Mouse (Mus musculus) layer of hippocampus, postnatal 36 days (tissue): Measurements from ENCODE around the gene Zfp729b. TPM values are rescaled to one million over a fixed set of nuclear protein-coding genes. Genes with fewer than 3 reads are reported as not detected.
A peak's percentile ranks its signal among the peaks of the same experiment; 100 is the strongest.

Experiments
- DNase-seq, 2 experiments: peaks; one replicate each; pipeline ENCODE4 v3.0.0; 2022
- total RNA-seq, 2 experiments: library from RNA; stranded (reverse); gene quantifications; 2 replicates each; pipeline ENCODE4 v1.2.3; 2021

Gene Zfp729b
- 10 to 100 TPM in 1 of 2 experiments, 1 to 10 TPM in 1; 8.2 to 10.3 TPM for total RNA-seq

DNA sequence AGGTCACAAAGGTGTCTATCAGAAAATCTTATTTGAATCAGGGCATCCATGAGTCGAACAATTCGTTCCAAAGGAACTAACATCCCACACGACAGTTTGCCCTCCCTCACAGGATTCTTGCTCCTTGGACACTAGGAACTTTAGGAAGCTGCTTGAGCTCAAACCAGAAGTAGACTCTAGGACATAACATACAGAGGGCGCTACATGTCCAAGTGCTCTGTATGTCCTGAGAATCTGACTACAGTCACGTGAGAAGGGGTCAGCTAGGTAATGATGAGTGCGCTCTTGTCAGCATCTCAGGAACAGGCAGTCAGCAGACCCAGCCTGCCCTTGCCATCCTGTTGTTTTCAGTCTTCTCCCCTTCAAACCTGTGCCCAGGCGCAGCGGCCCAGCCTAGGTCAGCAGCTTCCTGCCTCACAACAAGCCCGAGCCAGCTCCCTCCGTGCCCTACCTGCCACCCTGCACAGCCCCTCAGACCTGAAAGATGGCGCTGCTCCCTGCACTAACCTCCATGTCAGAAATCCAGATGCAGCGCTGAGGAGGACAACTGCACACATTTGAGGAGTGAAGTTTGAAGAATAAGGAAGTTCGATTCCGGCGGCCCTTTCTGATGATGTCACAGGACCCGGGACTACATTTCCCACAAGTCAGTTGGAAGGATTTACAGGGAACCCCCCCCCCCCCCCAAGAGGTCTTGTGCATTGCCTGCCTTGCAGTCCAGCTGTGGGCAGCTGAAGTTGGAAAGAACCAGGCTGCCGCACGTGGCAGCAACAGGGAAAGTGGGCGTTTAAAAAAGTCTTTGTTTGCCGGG, at the start of gene Zfp729b:
Gene Zfp729b, minus strand, starts transcription at position 642 of the 811 bp plus-strand sequence.
- peak; percentile 81 to 86 for DNase-seq

DNA sequence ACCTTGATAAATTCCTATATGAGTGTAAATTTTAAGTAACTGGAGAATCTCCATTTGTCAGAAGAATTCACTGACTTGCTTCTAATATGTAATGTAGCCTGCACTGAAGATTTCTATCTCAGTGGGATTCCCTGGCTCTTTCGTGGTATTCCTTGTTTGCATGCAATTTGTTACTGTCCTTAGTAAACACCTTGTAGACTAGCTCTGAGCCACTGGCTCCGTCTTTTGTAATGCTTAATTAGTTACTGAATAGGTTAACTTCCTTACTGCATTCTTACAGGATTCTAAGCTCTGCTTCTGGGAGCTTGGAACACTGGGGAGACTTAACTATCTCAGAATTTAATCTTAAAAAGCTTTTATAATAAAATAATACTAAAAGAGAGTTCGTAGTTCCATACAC, 43.0 kb upstream of the Zfp729b start:
- DNase-seq, result no peak

DNA sequence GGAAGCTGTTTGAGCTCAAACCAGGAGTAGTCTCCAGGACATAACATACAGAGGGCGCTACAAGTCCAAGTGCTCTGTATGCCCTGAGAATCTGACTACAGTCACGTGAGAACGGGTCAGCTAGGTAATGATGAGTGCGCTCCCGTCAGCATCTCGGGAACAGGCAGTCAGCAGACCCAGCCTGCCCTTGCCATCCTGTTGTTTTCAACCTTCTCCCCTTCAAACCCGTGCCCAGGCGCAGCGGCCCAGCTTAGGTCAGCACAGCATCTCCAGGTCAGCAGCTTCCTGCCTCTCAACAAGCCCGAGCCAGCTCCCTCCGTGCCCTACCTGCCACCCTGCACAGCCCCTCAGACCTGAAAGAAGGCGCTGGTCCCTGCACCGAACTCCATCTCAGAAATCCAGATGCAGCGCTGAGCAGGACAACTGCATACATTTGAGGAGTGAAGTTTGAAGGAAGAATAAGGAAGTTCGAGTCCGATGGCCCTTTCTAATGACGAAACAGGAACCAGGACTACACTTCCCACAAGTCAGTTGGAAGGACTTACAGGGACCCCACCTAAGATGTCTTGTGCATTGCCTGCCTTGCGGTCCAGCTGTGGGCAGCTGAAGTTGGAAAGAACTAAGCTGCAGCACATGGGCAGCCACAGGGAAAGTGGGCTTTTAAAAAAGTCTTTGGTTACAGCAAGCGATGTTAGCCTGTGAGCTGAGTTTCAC, 27.9 kb upstream of the Zfp729b start, which contains the start of the genes Gm49345 and Zfp729a:
Gene Gm49345, minus strand, starts transcription at position 476 of the 714 bp plus-strand sequence.
Gene Zfp729a, minus strand, starts transcription at position 498 of the 714 bp plus-strand sequence.
- DNase-seq, result peak; percentile 79 to 81

DNA sequence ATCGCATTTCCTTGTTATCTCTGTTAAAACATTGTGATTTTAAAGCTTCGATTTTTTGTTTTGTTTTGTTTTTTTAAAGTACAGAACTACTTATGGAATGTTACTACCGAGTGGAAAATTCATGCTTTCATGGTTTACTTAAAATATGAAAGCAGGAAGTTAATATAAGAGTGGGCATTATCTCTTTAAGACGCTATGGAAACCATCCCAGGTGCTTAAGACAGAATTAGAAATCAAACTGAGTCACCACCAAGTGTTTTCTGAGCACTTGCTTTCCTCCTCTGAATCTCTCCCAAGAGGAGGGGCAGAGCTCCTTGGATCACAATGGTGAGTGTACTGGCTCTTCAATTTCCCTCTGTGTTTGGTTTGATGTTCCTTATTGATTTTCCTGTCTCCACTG, 601 bp upstream of the Zfp729b start:
- DNase-seq, result no peak

DNA sequence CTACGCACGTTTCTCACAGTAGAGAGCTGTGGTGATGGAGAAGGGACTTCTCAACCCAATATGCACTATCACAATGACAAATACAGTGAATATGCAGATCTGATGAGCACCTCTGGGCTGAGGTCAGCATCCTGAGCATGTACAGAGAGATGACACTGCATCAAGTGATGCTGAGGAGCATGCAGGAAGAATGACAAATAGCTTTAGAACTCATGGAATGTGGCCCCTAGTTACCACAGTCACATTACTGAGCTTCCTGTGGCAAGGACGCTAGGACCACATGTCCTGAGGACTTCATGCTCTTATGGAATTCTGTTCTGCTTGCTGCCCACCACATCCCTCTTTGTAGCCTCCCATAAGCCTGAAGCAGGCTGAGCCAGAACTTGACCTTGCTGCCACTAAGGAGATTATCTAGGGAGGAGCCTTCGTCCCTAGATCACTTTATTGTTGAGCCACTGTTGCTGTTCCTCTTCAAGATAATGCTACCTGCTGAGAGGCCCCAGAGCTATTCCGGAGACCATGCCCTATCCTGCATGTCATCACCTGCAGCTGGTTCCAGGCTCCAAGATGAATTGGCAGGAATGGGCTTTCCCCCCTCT, 36.8 kb downstream of the Zfp729b start:
- DNase-seq, result no peak

DNA sequence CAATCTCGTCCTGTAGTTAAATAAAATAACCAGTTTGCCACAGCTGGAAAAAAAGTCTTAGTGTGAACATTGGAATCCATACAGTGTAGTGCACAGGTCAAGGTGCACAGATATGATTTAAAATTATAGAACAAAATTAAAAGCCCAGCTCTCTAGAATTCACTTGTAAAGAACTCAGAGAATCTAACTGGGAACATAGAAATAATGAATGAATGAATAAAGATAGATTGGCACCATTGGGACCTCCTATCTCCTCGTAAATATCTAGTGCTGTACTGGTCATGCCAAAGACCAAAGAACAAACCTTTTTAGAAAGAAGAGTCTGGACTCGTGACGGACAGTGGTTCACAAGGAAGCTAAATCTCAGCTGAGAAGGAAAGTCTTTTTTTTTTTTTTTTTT, 55.8 kb downstream of the Zfp729b start, which contains the start of gene Zfp748:
Gene Zfp748, minus strand, starts transcription at position 101 of the 400 bp plus-strand sequence.
- DNase-seq, result no peak

DNA sequence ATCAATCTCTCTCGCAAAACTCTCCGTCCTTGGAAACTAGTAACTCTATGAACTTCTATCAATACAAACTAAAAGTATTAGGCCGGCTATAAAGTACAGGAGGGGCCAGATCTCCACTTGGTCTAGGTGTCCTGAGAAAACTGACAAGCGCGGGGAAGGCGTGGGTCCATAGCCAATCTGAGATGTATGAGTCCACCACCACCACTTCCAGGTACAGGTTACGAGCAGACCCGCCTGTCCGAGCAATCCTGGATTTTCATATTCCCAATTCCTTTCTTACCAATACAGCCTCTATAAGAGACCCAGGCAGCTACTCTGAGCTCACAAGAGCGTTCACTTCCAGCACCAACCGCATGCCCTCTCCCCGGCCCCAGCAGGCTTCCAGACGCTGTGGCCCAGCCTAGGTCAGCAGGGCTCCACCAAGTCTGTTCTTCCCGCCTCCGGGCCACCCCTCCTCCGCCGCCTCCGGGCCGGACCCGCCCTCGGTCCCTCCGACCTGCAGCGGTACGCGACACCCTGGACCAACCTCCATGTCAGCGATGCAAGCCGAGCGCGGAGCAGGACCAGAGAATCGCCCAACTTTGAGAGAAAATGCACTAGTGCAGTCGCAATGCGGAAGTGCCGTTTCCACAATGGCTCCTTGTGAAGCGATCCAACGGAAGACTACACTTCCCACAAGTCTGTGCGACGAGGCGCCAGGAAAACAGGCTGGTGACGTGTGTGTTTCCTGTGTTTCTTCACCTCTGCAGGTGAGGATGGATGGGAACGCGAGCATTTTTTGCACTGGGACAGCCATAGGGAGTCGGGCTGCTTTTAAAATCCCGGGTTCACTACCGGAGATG, 56.8 kb downstream of the Zfp729b start:
- peak; percentile 88 to 89 for DNase-seq

DNA sequence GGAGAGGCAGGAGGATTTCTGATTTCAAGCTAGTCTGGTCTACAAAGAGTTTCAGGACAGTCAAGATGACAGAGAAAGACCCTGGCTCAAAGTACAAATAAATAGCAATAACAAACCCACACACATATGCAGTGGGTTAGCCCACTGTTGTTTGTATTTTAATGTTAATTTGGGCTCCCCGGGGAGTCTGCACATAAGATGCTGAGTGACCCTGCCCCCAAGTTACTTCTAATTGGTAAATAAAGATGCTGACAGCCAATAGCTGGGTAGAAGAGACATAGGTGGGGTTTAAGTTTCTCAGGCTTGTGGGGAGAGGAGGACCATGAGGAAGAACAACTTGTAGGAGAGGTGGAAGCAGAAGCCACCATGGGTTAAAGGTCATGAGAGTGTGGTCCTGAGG, 63.6 kb downstream of the Zfp729b start:
- DNase-seq, result no peak

Other genes starting within 250 kb of the Zfp729b start
- gene Gm28044, start 249.2 kb downstream of the Zfp729b start, total RNA-seq, result 1 to 10 TPM; 1.9 to 2.4 TPM
- 1 to 10 TPM in 1 of 2 experiments, under 1 TPM in 1; 1.00 to 1.1 TPM for gene Zfp953, start 249.1 kb downstream of the Zfp729b start, total RNA-seq
- under 1 TPM; 0.50 to 0.56 TPM for gene Gm28041, start 234.0 kb downstream of the Zfp729b start, total RNA-seq
- gene Zfp456, start 233.9 kb downstream of the Zfp729b start, total RNA-seq, result under 1 TPM; 0.77 to 0.88 TPM
- 1 to 10 TPM; 2.4 TPM for gene Zfp429, start 209.9 kb downstream of the Zfp729b start, total RNA-seq
- 1 to 10 TPM; 2.5 to 2.9 TPM for gene Zfp459, start 188.3 kb downstream of the Zfp729b start, total RNA-seq
- gene Zfp874a, start 158.1 kb downstream of the Zfp729b start, total RNA-seq, result 10 to 100 TPM; 14.3 to 15.7 TPM
- gene Zfp874b, start 125.4 kb downstream of the Zfp729b start, total RNA-seq, result 10 to 100 TPM; 18.4 to 20.2 TPM
- gene Zfp58, start 109.2 kb downstream of the Zfp729b start, total RNA-seq, result 1 to 10 TPM; 8.3 to 8.4 TPM
- 1 to 10 TPM in 1 of 2 experiments, not detected in 1; 1.2 TPM for gene Gm26965, start 83.6 kb downstream of the Zfp729b start, total RNA-seq
- gene Zfp87, start 83.5 kb downstream of the Zfp729b start, total RNA-seq, result 10 to 100 TPM; 23.8 to 24.5 TPM
- 10 to 100 TPM in 1 of 2 experiments, 1 to 10 TPM in 1; 9.9 to 10.8 TPM for gene Zfp748, start 55.9 kb downstream of the Zfp729b start, total RNA-seq
- gene Gm49345, start 28.1 kb upstream of the Zfp729b start, total RNA-seq, result 1 to 10 TPM in 1 of 2 experiments, under 1 TPM in 1; 0.20 to 1.8 TPM
- 1 to 10 TPM; 8.9 to 9.0 TPM for gene Zfp729a, start 28.1 kb upstream of the Zfp729b start, total RNA-seq
- gene Zfp738, start 77.4 kb upstream of the Zfp729b start, total RNA-seq, result 10 to 100 TPM; 23.5 to 28.6 TPM
- 10 to 100 TPM; 12.5 to 14.6 TPM for gene Zfp65, start 119.5 kb upstream of the Zfp729b start, total RNA-seq
- gene Zfp85, start 145.5 kb upstream of the Zfp729b start, total RNA-seq, result 1 to 10 TPM; 5.9 to 6.6 TPM
- gene Zfp493, start 170.0 kb upstream of the Zfp729b start, total RNA-seq, result 1 to 10 TPM; 4.3 to 5.5 TPM
- gene Zfp273, start 204.0 kb upstream of the Zfp729b start, total RNA-seq, result 1 to 10 TPM; 7.4 to 9.1 TPM
- 10 to 100 TPM; 12.7 to 14.2 TPM for gene Gm10037, start 221.4 kb upstream of the Zfp729b start, total RNA-seq